Mouse (Mus musculus) embryonic fibroblast, embryonic 13.5 days (primary cell): ENCODE measurements around the gene Ifitm5.

Experiments
- CTCF ChIP-seq: IDR thresholded peaks from 2 replicates; pipeline ENCODE4 v1.5.1; 2011; ENCODE audit warnings: mild to moderate bottlenecking, control low read depth, low read length, moderate library complexity, borderline replicate concordance; ENCODE audit not compliant: insufficient read depth
- POLR2A ChIP-seq: IDR thresholded peaks from 2 replicates; pipeline ENCODE4 v1.6.1; 2011; ENCODE audit warnings: low read depth, mild to moderate bottlenecking, control low read depth, low read length, moderate library complexity

DNA sequence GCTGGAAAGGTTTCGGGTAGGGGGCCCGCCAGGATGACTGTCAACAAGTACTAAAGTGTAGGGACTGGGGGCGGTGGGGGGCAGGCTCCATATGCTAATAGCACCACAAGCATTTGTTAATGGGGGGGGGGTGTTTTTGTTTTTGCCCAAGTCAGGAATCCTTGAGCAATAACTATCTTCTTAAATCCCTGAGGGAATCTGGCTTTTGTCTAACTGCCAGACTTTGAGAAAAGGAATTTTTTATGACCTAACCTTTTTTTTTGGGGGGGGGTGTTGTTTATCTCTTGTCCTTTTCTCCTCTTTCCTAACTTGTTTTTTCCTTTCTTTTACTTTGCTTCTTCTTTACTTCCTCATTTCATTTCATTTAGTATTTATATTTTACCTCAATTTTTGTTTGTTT, 25.4 kb upstream of the Ifitm5 start:
- no peak for TF ChIP-seq CTCF
- TF ChIP-seq POLR2A, result no peak
